Mouse (Mus musculus): ENCODE results near the gene Msh2.

GRCm38 (mm10) chr17:87763146-87763545 lies 91.0 kb downstream of the Msh2 start:
- TF ChIP-seq POLR2A (IDR thresholded peaks at IDR 0.05; ENCODE audit: low read depth, low read length): no peak
- TF ChIP-seq CTCF (IDR thresholded peaks at IDR 0.05; ENCODE audit: extremely low read depth, insufficient read depth, insufficient read length, insufficient replicate concordance): no peak

Data from spleen, adult 2 months (tissue).